Mouse (Mus musculus): ENCODE measurements around the gene Hid1.

DNA sequence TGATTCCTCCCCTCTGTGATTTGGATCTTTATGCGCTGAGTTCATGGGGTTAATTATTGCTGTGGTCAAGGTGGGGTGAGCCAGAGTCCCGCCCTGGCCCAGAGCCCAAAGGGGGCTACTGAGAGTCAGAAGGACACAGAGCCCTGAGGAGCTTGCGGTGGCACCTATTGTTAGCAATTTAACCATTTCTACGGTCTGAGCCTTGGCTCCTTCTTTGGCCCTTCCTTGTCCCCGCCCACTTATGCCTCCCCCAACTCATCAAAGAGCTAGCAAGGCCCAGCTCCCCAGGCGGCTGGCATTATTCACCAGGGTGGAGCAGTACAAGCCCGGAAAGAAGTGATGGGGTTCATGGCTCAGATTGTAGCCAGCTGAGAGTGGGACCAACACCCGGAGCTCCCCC, 60.7 kb downstream of the Hid1 start, which contains the start of gene Otop2:
- no peak for TF ChIP-seq ZNF384 (IDR thresholded peaks at IDR 0.05; ENCODE audit: low read depth, low read length)
- no peak for TF ChIP-seq HCFC1 (IDR thresholded peaks at IDR 0.05; ENCODE audit: borderline replicate concordance, insufficient read depth, low read length)
